Mouse (Mus musculus) mature B cell (primary cell): ENCODE measurements around the gene Lrrc4.

Experiments used
- in situ Hi-C: fragments of 300-500 bp; cut with MboI; formaldehyde crosslinking; loops from 2 replicates; pipeline ENCODE4 v1.14.3; 2019

The Lrrc4 gene

DNA sequence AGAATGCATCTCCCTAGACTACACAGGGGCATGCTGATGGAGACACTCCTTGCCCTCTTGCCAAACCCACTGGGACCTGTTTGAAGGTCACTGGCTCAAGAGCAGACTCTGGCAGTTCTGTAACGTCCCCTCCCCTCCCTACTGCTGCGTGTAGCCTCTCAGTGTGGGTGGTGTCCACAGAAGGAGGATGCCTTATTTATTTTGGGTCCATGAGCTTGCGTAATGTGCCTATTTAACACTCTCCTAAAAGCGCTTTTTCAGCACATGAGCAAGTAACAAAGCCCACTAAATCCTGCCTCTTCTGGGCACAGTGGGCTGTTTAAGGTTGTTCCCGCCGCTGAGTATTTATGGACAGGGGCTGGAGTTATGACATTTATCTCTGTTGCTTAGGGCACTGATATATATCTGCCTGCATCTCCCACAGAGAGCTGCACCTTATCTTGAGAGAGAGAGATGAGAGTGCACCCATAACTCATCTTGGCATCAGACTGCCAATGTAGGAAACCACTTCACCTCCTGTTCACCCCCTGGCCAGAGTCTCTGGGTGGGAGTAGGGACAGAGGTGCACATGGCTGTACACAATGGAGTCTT is 63.6 kb downstream of the Lrrc4 start:
- in situ Hi-C loops: no loop called here

DNA sequence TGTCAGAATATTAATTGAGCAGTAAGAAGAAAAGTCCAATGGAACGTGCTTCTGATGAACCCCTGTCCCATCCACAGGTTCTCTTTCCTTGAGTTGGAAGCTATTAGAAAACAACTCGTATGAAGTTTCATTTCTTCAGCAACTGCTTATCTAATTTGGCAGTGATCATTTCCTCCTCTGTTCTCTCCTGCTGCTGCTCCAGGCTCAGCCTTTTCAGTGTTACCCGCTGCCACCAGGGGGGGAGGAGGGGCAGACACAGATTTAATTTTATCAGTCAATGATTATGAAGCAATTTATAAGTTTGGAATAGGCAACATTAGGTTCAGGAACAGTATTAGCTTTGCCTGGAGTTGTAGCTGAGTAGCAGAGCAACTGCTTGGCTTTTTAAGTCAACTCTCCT is 64.9 kb downstream of the Lrrc4 start:
- in situ Hi-C loops: no loop called here

DNA sequence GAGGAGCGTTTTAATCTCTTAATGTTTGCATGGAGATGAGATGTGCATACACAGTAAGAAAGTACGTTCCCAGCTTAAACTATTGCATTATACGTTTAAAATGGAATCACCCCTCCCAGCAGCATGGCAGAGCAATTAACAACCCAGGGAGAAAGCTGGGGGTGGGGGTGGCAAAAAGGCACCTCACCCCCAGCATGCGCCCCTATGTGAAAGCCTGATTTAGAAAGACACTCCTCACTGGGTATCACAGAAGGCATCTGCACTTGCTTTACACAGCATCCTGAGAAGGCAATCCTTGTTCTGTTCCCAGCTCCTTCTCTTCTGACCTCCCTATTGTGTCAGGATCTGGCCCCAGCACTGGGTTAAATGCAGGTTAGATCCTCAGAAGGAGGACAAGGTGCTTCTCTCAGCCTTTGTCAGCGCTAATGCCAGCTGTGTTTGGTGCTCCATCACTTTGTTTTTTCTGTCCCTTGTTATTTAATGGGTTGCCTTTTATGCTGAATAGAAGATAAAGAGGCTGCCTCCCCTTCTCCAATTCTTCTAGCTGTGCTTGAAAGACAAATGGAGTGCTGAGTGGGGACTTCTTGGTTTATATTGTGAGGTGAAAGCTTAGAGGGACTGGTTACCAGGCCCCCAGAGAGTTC is 69.3 kb downstream of the Lrrc4 start:
- in situ Hi-C loops: no loop called here

DNA sequence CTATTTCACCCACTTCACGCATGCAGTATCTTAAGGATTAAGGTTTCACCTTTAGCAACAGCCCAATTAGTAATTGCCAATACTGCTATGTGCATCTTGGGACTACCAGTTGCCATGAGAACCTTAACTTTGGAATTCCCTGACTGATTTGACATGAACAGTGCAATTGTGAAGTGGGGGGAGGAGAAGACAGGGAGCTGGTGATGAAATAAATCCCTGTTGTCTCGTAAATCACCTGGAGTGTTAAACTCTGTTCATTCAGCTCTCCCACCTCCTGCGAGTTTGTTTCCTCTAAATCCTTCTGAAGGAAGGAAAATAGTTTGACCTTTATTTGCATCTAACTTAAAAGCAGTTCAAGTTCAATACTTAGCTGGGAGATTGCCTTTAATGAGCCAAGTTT is 69.8 kb downstream of the Lrrc4 start:
- in situ Hi-C loops: no loop called here

DNA sequence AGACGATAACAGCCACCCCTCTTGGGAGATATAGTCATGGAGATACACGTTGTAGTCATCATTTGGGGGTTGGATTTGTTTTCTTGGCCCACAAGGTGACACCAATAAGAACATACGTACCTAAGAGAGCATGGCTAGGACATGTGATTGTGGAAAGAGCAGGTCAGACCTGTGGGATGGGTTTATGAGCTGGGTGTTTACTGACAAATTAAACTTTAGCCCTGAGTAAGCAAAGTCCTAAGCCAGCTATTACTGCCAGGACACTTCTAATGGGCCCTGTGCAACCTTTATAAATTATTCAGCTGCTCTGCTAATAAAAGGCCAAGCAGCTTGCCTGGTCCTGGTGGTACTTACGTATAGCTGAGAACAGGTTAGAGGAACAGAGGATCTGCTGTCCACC is 73.3 kb downstream of the Lrrc4 start:
- in situ Hi-C loops: no loop called here

DNA sequence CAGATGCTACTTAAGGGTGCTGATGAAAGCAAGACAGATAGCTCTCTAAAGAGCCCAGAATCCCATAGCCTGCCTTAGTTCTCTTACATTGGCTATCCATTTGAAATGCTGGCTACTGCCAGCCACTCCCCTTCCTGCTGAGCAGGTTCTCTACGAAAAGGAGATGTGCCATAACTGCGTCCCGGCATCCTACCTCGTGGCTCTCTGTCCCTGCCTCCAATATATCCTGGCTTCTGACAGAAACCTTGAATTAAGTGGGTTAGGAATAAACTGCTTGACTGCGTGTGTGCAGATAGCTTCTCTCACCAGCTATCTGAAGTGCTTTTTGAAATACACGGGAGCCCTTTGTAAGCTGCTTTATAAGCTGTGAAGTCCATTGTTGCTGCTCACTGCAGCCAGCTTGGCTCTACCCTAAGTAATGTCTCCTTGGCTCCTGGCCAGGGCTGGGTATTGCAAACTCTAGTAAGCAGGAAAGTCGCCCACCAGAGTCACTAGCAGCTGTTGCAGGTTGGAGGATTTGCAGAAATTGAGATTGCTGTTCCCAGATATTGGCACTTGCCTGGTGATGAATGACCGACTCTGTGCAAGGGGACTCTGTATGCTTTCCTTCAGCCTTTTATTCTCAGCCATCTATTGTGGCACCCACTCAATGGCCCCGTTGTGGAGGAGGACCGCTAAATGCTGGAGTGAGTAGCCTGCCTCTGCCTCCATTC is 75.1 kb downstream of the Lrrc4 start:
- in situ Hi-C loops: no loop called here

DNA sequence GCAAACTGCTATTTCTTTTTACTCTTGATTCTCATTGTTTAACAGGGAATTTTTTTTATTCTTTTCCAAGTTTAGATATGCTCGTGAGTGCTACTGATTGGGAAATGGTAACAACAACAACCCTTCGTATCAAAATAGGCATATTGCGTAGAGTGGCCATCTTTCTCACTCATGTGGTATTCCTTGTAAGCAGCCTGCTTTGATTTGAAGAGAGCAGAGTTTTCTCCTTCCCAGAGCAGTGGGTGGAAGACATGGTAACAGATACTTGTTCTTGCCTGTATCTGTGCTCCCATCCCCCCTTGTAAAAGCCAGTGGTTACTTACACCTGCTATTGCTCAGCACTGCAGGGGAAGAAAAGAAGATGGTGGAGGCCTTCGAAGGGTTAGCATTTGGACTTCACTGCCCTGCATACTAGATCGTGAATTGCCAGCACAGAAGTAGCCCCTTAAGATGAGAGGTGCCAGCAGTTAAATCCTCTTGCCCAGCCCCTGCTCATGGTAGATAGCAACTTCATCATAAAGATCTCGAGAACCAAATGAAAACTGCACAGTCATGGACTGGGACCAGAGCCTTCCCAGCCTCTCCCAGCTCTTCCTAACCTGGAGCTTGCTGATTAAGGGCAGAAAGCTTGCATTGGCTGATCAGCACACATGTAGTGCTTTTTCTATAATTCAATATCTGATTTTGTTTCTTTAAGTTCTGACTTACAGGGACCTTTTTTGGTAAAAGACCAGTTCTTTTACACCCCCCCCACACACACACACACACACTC is 77.2 kb downstream of the Lrrc4 start:
- in situ Hi-C loops: no loop called here

DNA sequence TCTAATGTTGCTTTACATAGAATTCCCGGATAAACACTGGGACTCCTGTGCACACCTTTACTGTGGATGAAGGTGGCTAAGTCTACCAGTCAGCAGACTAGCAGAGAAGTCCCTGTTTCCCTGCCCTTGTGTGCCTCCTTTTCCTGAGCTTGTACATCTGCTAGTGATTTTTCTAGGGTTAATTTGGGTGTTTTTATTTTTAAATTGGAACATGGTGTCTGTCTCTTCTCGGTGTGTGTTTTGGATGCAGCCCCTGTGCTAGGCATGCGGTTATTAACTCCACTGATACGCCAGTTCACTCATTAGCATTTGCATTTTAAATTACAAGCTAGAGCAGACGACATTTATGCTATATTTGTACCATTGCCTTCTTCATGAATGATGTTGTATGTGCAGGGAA is 77.9 kb downstream of the Lrrc4 start:
- in situ Hi-C loops: no loop called here

DNA sequence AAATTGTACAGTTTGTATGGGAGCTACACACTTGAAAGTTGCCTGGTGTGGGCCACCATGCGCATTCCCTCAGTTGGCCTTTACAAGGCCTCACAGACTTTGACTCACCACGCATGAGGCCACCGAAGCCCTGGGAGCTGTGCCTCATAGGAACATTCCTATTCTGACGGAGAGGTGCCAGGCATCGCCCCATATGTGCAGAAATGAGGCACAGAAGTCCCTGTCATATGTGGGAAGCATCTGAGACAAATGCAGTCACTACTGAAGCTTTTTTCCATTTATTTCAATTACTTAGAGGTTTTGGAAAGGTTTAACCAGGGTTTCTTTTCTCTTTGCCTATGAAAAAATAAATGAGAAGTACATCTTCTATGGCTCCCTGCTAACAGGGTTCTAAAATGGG is 78.3 kb downstream of the Lrrc4 start:
- in situ Hi-C loops: no loop called here

DNA sequence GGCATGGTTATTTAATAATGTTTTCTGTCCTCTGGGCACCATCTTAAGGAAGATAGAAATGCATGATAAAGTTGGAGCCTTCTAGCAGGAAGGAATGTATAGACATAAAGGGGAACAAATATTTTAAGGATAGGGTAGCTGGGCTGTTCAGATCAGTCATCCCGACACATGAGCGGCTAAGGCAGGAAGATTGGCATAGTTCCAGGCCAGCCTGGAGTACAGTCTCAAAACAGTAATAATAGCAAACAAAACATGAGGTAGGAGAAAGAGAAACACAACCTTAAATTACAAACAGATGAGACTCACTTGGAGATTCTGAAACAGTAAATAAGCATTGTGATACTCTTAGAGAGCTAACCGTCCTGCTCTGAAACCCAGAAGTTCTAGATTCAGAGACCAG is 80.4 kb downstream of the Lrrc4 start:
- in situ Hi-C loops: no loop called here

DNA sequence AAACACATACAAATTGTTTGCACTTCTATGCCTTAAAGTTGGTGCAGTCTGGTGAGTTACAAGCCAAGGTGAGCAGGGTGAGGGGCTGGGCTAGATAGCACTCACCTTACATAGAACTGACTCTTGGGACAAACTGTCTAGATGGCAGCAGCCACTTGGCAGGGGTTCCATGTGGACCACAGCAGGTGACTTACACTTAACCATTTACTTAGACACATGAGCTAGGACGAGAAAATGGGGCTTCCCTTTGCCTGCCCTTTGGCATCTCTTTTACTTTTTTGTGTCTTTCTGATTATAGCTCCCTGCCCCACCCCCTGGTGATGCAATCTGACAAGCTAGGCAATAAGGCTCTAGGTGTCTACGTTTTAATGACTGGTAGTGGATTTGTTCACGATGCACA is 82.3 kb downstream of the Lrrc4 start:
- in situ Hi-C loops: no loop called here

DNA sequence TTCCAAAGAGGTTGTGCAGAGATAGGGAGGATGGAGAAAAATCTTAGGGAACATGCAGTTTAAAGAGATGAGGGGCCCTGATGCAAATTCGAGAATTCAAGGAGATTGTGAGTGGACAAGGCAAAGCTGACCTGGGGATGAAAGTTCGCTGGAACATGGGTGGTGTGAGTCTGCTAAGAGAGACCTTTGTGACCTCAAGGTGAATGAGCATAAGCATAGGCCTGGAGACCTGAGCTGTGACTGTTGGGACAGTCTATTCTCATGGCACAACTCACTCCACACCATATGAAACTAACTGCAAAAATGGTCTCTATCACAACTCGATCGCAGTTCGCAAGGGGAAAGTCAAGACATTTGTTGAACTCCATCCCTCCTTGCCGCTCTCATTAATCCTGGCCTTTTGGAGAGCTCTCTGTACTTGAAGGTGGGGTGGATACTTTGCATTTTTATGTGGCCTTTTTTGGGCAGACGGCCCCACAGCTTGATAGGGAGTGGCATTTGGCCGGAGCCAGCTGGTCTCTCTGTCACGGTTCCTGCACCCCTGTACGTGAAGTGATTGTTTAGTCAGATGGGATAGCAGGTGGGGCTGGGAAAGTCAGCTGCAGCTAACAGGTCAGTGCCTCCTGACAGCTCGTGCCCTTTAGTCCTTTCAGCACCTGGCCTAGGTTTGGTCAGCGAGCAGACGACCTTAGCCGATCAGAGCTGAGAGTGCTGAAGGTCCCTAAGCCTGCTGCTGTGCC is 83.4 kb downstream of the Lrrc4 start:
- in situ Hi-C loops: no loop called here

DNA sequence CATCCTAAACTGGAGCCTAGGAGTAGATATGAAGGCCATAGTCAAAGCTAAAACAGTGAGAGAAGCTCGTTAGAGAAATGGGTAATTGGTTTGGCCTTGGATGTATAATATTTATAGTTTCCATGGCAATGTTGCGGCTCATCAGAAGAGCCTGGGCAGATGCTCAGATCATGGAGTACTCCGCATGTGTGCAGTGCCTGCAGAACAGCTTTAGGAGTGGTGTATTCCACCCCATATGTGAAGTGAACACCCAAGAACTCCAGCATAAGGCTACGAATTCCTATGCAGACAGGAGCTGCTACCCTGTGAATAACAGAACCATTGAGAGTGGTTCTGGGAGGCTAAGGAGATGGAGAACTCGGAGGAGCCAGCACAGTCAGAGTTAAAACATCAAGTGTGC is 84.5 kb downstream of the Lrrc4 start:
- in situ Hi-C loops: no loop called here

DNA sequence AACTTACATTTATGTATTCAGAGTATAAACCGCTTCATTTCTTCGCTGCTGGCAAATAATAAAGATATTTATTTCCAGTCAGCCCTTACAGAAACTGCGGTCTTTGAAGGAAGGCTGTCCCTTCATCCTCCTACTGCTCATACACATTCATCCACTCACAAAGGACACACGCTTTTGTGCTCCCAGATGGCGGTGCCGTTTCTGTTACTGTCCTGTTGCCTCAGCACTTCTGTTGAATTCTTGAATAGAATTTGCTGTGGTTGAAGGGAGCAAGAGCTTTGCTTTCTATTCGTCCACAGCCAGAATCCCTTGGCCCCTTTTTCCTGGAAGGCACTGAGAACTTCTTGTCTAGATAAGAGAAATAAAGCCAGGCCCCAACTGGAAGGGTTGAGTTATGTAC is 85.7 kb downstream of the Lrrc4 start:
- in situ Hi-C loops: no loop called here

DNA sequence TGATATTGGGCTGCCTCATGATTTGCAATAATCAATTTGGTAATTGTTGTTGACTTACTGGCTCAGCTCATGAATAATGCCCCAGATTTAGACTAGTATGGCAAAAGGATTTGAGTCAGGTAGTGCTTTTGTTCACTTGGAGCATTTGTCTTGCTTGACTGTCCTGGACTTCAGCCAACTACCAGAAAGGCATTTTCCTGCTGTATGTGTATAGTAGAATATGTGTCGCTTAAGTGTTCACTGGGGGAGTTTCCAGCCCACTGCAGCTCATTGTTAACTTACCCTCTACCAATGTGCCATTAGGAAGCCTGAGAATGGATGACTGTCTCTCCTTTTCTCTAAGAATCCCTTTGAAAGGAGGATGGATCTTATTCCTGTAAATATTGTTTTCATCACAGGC is 88.0 kb downstream of the Lrrc4 start:
- in situ Hi-C loops: no loop called here

DNA sequence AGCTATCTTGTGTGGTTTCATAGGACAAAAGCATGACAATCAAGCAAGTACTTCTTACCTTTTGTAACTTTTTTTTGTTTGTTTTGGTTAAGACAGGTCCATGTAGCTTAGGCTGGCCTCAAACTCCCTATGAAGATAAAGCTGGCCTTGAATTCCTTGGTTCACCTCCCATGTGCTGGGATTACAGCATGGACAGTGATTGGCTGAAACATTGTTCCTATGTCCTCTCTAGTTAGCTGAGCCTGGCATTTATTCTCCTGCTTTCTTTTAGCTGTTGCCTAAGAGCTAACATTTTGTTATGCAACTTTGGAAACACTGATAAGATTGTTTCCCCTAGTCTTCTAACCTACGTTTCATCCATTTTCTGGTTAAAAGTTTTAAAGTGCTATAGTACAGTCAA is 93.9 kb downstream of the Lrrc4 start:
- in situ Hi-C loops: no loop called here

DNA sequence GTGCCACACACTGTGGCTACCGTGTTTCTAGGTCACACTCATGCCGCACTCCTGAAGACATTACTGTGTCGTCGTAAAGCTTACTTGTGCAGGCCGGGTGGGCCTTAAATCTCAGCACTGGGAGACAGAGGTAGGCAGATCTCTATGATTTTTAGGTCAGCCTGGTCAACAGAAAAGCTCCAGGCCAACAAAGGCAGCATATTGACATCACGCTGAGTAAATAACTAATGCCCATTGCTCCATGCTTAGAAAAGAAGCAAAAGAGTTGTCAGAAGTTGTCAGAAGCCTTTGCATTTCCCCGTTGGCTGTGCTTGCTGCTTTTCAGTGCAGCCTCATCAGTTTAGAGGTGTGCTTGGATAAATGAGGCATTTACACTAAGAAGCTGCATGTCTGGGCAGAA is 94.9 kb downstream of the Lrrc4 start:
- in situ Hi-C loops: no loop called here

DNA sequence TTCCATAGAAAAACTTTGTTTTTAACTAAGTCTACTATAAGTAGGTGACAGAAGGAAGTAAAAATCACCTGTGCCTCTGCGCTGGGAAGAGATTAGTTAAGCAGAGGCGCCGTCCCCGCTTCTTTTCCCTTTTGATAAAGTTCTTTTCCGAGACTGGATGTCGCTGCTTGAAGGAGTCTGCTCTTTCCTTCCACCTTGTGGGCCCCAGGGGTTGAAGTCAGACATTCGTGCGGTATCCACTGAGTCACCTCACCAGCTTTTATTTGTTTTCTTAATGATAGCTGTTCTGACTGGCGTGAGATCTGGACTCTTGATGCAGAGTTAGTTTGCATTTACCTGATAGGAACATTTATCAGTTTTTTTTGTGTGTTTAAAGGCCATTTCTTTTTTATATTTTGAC is 96.4 kb downstream of the Lrrc4 start:
- in situ Hi-C loops: no loop called here

DNA sequence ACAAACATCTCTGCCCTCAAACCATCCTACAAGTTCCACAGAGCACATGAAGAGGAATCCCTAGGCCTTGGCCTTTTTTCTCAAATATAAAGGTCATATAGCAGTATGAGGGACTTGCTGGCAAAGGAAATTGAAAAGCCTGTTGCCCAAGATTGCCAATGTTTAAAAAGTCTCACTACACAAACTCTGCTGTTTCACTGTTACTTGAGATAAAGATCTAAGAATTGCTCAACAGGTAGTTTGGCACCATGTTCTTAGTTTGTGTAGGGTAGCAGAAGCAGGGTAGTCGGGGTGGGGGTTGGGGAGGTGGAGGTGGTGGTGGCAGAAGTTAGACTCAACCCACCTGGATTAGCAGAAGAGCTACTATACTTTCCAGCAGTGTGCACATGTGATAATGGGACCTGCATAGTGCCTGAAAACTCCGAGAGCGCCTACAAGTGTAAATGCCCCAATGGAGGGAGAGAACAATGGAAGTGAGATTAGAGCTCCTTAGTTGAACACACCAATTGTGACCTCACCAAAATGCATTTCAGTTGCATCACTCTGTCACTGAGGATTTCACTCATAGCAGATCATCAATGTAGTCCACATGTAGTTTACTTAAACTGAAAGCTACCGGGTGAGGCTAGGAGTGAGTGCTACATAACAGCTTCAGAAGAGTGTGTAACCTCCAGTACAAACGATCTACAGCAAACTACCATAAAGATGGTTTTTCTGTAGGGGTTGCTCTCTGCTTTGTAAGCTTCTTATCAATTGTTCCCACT is 97.5 kb downstream of the Lrrc4 start:
- in situ Hi-C loops: no loop called here

DNA sequence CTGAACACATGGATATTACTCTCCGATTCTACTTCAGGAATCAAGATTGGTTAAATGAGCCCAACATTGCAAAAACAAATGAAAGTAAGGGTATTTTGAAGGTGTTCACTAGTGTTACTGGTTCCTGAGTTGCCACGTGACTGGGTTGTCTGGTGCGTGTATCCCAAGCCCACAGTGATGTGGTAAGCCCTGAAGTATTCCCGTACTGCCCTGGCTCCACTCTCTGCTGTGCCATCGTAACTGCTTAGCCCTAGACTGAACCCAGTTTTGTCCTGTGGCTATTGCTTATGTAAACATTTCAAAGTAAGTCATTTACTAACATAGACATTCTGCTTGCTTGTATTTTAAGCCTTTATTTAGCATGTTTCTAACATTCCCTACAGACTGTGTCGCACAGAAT is 100.3 kb downstream of the Lrrc4 start:
- in situ Hi-C loops: no loop called here

DNA sequence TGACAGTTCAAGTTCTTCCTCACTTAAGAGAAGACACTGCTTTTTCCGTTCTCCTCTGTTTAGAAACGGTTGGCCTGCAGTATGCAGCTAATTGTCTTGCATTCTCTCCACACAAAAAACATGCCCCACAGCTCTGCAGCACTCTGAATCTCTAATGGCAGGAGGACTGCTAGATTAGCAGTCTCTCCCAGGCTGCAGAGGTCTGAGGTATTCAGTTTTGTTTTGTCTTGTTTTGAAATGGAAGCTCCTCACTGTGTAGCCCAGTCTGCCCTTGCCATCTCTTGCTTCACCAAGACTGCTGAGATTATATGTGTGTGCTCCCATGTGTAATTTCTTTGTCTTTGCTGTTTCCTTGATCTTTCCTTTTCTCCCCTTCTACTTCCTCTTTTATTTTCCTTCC is 101.9 kb downstream of the Lrrc4 start:
- in situ Hi-C loops: no loop called here
